Mouse (Mus musculus) heart, embryonic 14.5 days (tissue): ENCODE data around the gene Hoxd4. TPM values are rescaled to one million over a fixed set of nuclear protein-coding genes. Genes with fewer than 3 reads are reported as not detected.

Source experiments
- ATAC-seq: fragments of 200-750 bp; cut with Nextera tagmentation; 2 replicates; pipeline ENCODE4 v1.8.0; 2017; ENCODE audit warnings: low read depth, moderate TSS enrichment; ENCODE audit not compliant: insufficient number of reproducible peaks, insufficient read depth, low FRiP score
- H3K27ac ChIP-seq, 2 experiments: fragments of 200-500 bp in 1 of 2; fragments of 300-500 bp in 1 of 2; sonication (generic) in 1 of 2; replicated peaks in 1 of 2; 2 replicates each; pipeline ENCODE4 v1.5.1; 2012 to 2014; ENCODE audit warnings: low read depth in 2 of 2, low read length in 2 of 2, control low read depth in 1 of 2, mild to moderate bottlenecking in 1 of 2, mixed read lengths in 1 of 2; ENCODE audit not compliant: control insufficient read depth in 1 of 2, insufficient read depth in 1 of 2
- H3K27me3 ChIP-seq: fragments of 300-500 bp; sonication (generic); 2 replicates; pipeline ENCODE4 v1.6.1; 2014; ENCODE audit warnings: mild to moderate bottlenecking, low read length, control low read depth; ENCODE audit not compliant: control insufficient read depth, insufficient read depth
- H3K36me3 ChIP-seq: fragments of 300-500 bp; sonication (generic); 2 replicates; pipeline ENCODE4 v1.6.1; 2014; ENCODE audit warnings: mild to moderate bottlenecking, control low read depth, low read length, mixed read lengths; ENCODE audit not compliant: control insufficient read depth, insufficient read depth
- H3K4me1 ChIP-seq, 2 experiments: fragments of 200-500 bp in 1 of 2; fragments of 300-500 bp in 1 of 2; sonication (generic) in 1 of 2; 2 replicates each; pipeline ENCODE4 v1.6.1; 2012 to 2014; ENCODE audit warnings: low read length in 2 of 2, control low read depth in 1 of 2, mixed read lengths in 1 of 2; ENCODE audit not compliant: control insufficient read depth in 2 of 2, insufficient read depth in 2 of 2
- H3K4me2 ChIP-seq: fragments of 300-500 bp; sonication (generic); 2 replicates; pipeline ENCODE4 v1.6.1; 2014; ENCODE audit warnings: mild to moderate bottlenecking, low read length
- H3K4me3 ChIP-seq, 2 experiments: fragments of 200-500 bp in 1 of 2; fragments of 300-500 bp in 1 of 2; sonication (generic) in 1 of 2; 2 replicates each; pipeline ENCODE4 v1.5.1; 2012 to 2014; ENCODE audit warnings: low read length in 2 of 2, mild to moderate bottlenecking in 2 of 2, control low read depth in 1 of 2, low read depth in 1 of 2, moderate library complexity in 1 of 2; ENCODE audit not compliant: control insufficient read depth in 1 of 2, insufficient read depth in 1 of 2
- H3K9ac ChIP-seq: fragments of 300-500 bp; sonication (generic); 2 replicates; pipeline ENCODE4 v1.6.1; 2014; ENCODE audit warnings: mild to moderate bottlenecking, low read length
- H3K9me3 ChIP-seq: fragments of 300-500 bp; sonication (generic); 2 replicates; pipeline ENCODE4 v1.6.1; 2016; ENCODE audit warnings: low read length, control low read depth; ENCODE audit not compliant: control insufficient read depth
- WGBS: fragments of 180-500 bp; shearing (Covaris S2); extraction: QIAGEN DNeasy Blood & Tissue Kit; methylation state at CpG from one replicate; pipeline ENCODE4 v1.1.7; 2014; 5-methylcytosine and 5-hydroxymethylcytosine counted together
- polyA plus RNA-seq: library from polyadenylated mRNA; unstranded; fragments of >200 nt; fragmentation: Nextera tagmentation; extraction: Ambion mirVana; gene quantifications from 2 replicates; pipeline ENCODE4 v1.2.1, GENCODE M21; 2014

Gene Hoxd4
- polyA plus RNA-seq, 1 experiment from 2014 or later, result 0.34 TPM

GRCm38 (mm10) chr2:74675666-74676282, 36.0 kb upstream of the Hoxd4 start:
- H3K4me2 ChIP-seq, result no peak overlapping the region

GRCm38 (mm10) chr2:74676376-74677052, 35.2 kb upstream of the Hoxd4 start:
- Histone ChIP-seq H3K4me1 (peaks cover 2 to 5% of the 10 kb centered on the region in 2 experiments; a peak in 2 of 4 replicates), H3K9ac (no peak overlapping the region), H3K4me3 (no peak overlapping the region), H3K4me2 (no peak overlapping the region), H3K9me3 (no peaks in the 10 kb centered on the region), H3K27me3 (peaks cover 100% of the 10 kb centered on the region), H3K27ac (no peak overlapping the region), H3K36me3 (no peaks in the 10 kb centered on the region)
- no peak for ATAC-seq
- WGBS, result 4% methylated on average over 9 of the region's 9 CpGs

More at GRCm38 (mm10) chr2:74675666-74676282, 36.0 kb upstream of the Hoxd4 start:
- Histone ChIP-seq H3K27me3 (peaks cover 100% of the 10 kb centered on the region), H3K36me3 (no peaks in the 10 kb centered on the region), H3K27ac (no peak overlapping the region), H3K9me3 (no peaks in the 10 kb centered on the region), H3K9ac (no peak overlapping the region), H3K4me1 (peaks cover 2 to 5% of the 10 kb centered on the region in 2 experiments; a peak in 2 of 4 replicates), H3K4me3 (no peak overlapping the region)
- ATAC-seq, result no peak
- 5% methylated on average over 24 of the region's 24 CpGs for WGBS

GRCm38 (mm10) chr2:74677106-74677505, 34.6 kb upstream of the Hoxd4 start:
- Histone ChIP-seq H3K27ac (no peak overlapping the region), H3K9ac (no peak overlapping the region), H3K4me3 (no peak overlapping the region), H3K9me3 (no peaks in the 10 kb centered on the region), H3K4me2 (no peak overlapping the region), H3K4me1 (peaks cover 2 to 10% of the 10 kb centered on the region in 2 experiments; a peak in 3 of 4 replicates), H3K36me3 (no peaks in the 10 kb centered on the region), H3K27me3 (peaks cover 100% of the 10 kb centered on the region)
- no peak for ATAC-seq
- 17% methylated on average over 2 of the region's 2 CpGs for WGBS

GRCm38 (mm10) chr2:74678891-74679595, 32.7 kb upstream of the Hoxd4 start, which contains the start of gene Hoxd11:
Gene Hoxd11 (plus strand): TSS chr2:74679557.
- Histone ChIP-seq H3K4me3 (peak within 1 kb of the TSS in 1 of 2 experiments; percentile 6; a peak in 2 of 4 replicates), H3K27me3 (peaks cover 100% of the 10 kb centered on the region), H3K4me2 (no peak within 1 kb of the TSS), H3K36me3 (no peaks in the 10 kb centered on the region), H3K4me1 (peaks cover 0 to 14% of the 10 kb centered on the region in 2 experiments; a peak in 1 of 4 replicates), H3K27ac (no peak within 1 kb of the TSS), H3K9ac (no peak within 1 kb of the TSS), H3K9me3 (no peaks in the 10 kb centered on the region)
- no peak for ATAC-seq
- 2% methylated on average over 15 of the region's 15 CpGs for WGBS

DNA sequence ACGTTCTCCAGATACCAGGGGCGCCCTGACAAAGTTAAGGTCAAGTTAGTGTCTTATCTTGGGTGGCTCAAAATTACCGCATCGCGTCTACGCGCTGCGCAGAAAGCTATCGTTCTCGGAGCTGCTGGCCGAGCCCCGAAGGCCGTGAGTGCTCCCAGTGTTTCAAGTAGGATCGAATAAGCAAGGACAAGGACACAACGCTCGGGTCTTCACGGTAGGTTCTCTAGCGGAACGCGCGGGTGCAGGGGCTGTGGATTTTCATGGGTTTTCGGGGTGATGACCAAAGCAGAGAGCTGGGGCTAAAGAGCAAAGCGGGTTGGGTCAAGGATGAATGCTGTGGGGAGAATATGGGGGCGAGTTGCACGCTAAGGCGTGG, 32.1 kb upstream of the Hoxd4 start:
- no peak for ATAC-seq

DNA sequence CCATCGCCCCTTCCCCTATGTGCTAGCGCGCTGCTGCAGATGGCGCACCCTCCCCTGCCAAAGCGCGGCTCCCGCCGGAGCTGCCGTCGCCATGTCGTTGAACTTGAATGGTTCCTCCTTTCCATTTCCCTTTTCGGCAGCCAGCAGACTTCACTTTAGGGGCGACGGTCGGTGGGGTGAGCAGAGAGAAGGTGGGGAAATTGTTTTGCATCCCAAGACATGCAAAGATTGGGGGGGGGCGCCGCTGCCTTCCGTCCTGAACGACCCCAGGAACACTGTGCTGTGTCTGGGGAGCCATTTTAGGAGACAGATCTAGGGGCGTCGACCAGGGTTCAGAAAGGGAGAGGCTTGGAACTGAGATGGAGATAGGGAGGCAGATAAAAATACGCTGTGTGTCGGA, 31.7 kb upstream of the Hoxd4 start:
- ATAC-seq, result no peak
- Histone ChIP-seq H3K4me2 (no peak overlapping the region), H3K4me3 (peak overlapping the region in 1 of 2 experiments; percentile 6; a peak in 2 of 4 replicates), H3K4me1 (peaks cover 0 to 14% of the 10 kb centered on the region in 2 experiments; a peak in 1 of 4 replicates), H3K27ac (no peak overlapping the region), H3K36me3 (no peaks in the 10 kb centered on the region), H3K27me3 (peaks cover 100% of the 10 kb centered on the region), H3K9me3 (no peaks in the 10 kb centered on the region), H3K9ac (no peak overlapping the region)
- 2% methylated on average over 23 of the region's 23 CpGs for WGBS

More for the DNA sequence above, 32.1 kb upstream of the Hoxd4 start:
- under 1% methylated on average over 26 of the region's 26 CpGs for WGBS
- Histone ChIP-seq H3K4me1 (peaks cover 0 to 14% of the 10 kb centered on the region in 2 experiments; a peak in 1 of 4 replicates), H3K36me3 (no peaks in the 10 kb centered on the region), H3K9me3 (no peaks in the 10 kb centered on the region), H3K4me3 (peak overlapping the region in 1 of 2 experiments; percentile 6; a peak in 2 of 4 replicates), H3K4me2 (no peak overlapping the region), H3K27ac (no peak overlapping the region), H3K27me3 (peaks cover 100% of the 10 kb centered on the region), H3K9ac (no peak overlapping the region)

- H3K9me3 ChIP-seq, result no peaks in the 10 kb centered on the region
- peaks cover 100% of the 10 kb centered on the region for H3K27me3 ChIP-seq
- 3% methylated on average over 21 of the region's 21 CpGs for WGBS
- ATAC-seq, result no peak
- H3K4me1 ChIP-seq, result peaks cover 0 to 14% of the 10 kb centered on the region in 2 experiments; a peak in 1 of 4 replicates
- no peaks in the 10 kb centered on the region for H3K36me3 ChIP-seq
- no peak overlapping the region for H3K4me2 ChIP-seq
- H3K4me3 ChIP-seq, result no peak overlapping the region
- H3K9ac ChIP-seq, result no peak overlapping the region
- H3K27ac ChIP-seq, result no peak overlapping the region
These were observed 30.9 kb upstream of the Hoxd4 start for GRCm38 (mm10) chr2:74680561-74681398.
